Mouse (Mus musculus) limb, embryonic 10.5 days (tissue): Measurements from ENCODE around the gene Tnfrsf12a. TPM values are rescaled to one million over a fixed set of nuclear protein-coding genes. Genes with fewer than 3 reads are reported as not detected.
A peak's percentile ranks its signal among the peaks of the same experiment; 100 is the strongest.

Experiments
- DNase-seq: peaks from one replicate; pipeline ENCODE4 v3.0.0-alpha.2; 2017; ENCODE audit warnings: low spot score
- H3K27ac ChIP-seq: fragments of 300-500 bp; sonication (generic); 2 replicates; pipeline ENCODE4 v1.5.1; 2016; ENCODE audit warnings: mild to moderate bottlenecking
- H3K27me3 ChIP-seq: fragments of 300-500 bp; sonication (generic); 2 replicates; pipeline ENCODE4 v1.6.1; 2016; ENCODE audit warnings: low read depth, mild to moderate bottlenecking; ENCODE audit not compliant: poor library complexity, severe bottlenecking
- H3K36me3 ChIP-seq: fragments of 300-500 bp; sonication (generic); 2 replicates; pipeline ENCODE4 v1.6.1; 2016; ENCODE audit warnings: mild to moderate bottlenecking, moderate library complexity
- H3K4me1 ChIP-seq: fragments of 300-500 bp; sonication (generic); 2 replicates; pipeline ENCODE4 v1.6.1; 2016
- H3K4me3 ChIP-seq: fragments of 300-500 bp; sonication (generic); 2 replicates; pipeline ENCODE4 v1.5.1; 2016; ENCODE audit warnings: mild to moderate bottlenecking, moderate library complexity
- H3K9me3 ChIP-seq: fragments of 300-500 bp; sonication (generic); replicated peaks from 2 replicates; pipeline ENCODE4 v1.6.1; 2016; ENCODE audit warnings: mild to moderate bottlenecking
- WGBS: fragments of 180-500 bp; shearing (Covaris S2); methylation state at CpG from one replicate; pipeline ENCODE4 v1.1.7; 2016; 5-methylcytosine and 5-hydroxymethylcytosine counted together
- polyA plus RNA-seq: library from polyadenylated mRNA; unstranded; fragments of >200 nt; fragmentation: Nextera tagmentation; extraction: Ambion mirVana; gene quantifications from 2 replicates; pipeline ENCODE4 v1.2.1, GENCODE M21; 2016

The Tnfrsf12a gene
- polyA plus RNA-seq = 5.2 and 5.6 TPM in 2 replicates

GRCm38 (mm10) chr17:23677236-23677679, at the start of gene Tnfrsf12a:
Gene Tnfrsf12a (minus strand): TSS chr17:23677468.
- H3K36me3 ChIP-seq = no peaks in the 10 kb centered on the region
- peak within 1 kb of the TSS; percentile 58 for H3K4me3 ChIP-seq
- H3K27me3 ChIP-seq = peaks cover 76% of the 10 kb centered on the region
- WGBS = under 1% methylated on average over 34 of the region's 34 CpGs
- peaks cover 62% of the 10 kb centered on the region for H3K4me1 ChIP-seq
- DNase-seq = peak; percentile 87
- H3K9me3 ChIP-seq = no peaks in the 10 kb centered on the region
- H3K27ac ChIP-seq = peak within 1 kb of the TSS; percentile 37

GRCm38 (mm10) chr17:23726758-23727142, 49.5 kb upstream of the Tnfrsf12a start:
- Histone ChIP-seq H3K4me1 (peaks cover 16% of the 10 kb centered on the region), H3K4me3 (peak overlapping the region; percentile 89), H3K27me3 (no peaks in the 10 kb centered on the region), H3K36me3 (no peaks in the 10 kb centered on the region), H3K27ac (peak overlapping the region; percentile 92), H3K9me3 (no peaks in the 10 kb centered on the region)
- WGBS = 3% methylated on average over 18 of the region's 20 CpGs
- DNase-seq = peak; percentile 85

- H3K4me1 ChIP-seq = peaks cover 16% of the 10 kb centered on the region
- peak; percentile 97 for DNase-seq
- peak within 1 kb of the TSS; percentile 92 for H3K27ac ChIP-seq
- 2% methylated on average over 73 of the region's 73 CpGs for WGBS
- no peaks in the 10 kb centered on the region for H3K27me3 ChIP-seq
- peak within 1 kb of the TSS; percentile 89 for H3K4me3 ChIP-seq
- H3K9me3 ChIP-seq = no peaks in the 10 kb centered on the region
- H3K36me3 ChIP-seq = no peaks in the 10 kb centered on the region
These were observed 48.9 kb upstream of the Tnfrsf12a start, which contains the start of gene Pkmyt1 for GRCm38 (mm10) chr17:23725999-23726757. Gene Pkmyt1 (plus strand): TSS chr17:23726336.

GRCm38 (mm10) chr17:23725477-23725876, 48.2 kb upstream of the Tnfrsf12a start:
- no peaks in the 10 kb centered on the region for H3K9me3 ChIP-seq
- H3K27ac ChIP-seq = peak overlapping the region; percentile 92
- peaks cover 4% of the 10 kb centered on the region; the same call in 1 of the 2 replicates for H3K27me3 ChIP-seq
- WGBS = 76% methylated on average over 4 of the region's 4 CpGs
- peaks cover 16% of the 10 kb centered on the region for H3K4me1 ChIP-seq
- no peaks in the 10 kb centered on the region for H3K36me3 ChIP-seq
- no peak for DNase-seq
- peak overlapping the region; percentile 89 for H3K4me3 ChIP-seq

GRCm38 (mm10) chr17:23722376-23723125, 45.3 kb upstream of the Tnfrsf12a start, which contains the start of gene 1520401A03Rik:
Gene 1520401A03Rik (minus strand): TSS chr17:23722783.
- no peak for DNase-seq

GRCm38 (mm10) chr17:23721886-23722285, 44.6 kb upstream of the Tnfrsf12a start:
- H3K4me3 ChIP-seq = no peak overlapping the region
- WGBS = 82% methylated on average over 2 of the region's 2 CpGs

More at GRCm38 (mm10) chr17:23722376-23723125, 45.3 kb upstream of the Tnfrsf12a start, which contains the start of gene 1520401A03Rik:
- Histone ChIP-seq H3K4me3 (no peak within 1 kb of the TSS), H3K27ac (no peak within 1 kb of the TSS), H3K27me3 (peaks cover 7% of the 10 kb centered on the region; the same call in 1 of the 2 replicates), H3K4me1 (peaks cover 16% of the 10 kb centered on the region), H3K36me3 (no peaks in the 10 kb centered on the region), H3K9me3 (no peaks in the 10 kb centered on the region)
- 71% methylated on average over 7 of the region's 7 CpGs for whole genome bisulfite sequencing

GRCm38 (mm10) chr17:23719455-23719854, 42.2 kb upstream of the Tnfrsf12a start:
- Histone ChIP-seq H3K27ac (no peak overlapping the region), H3K27me3 (peaks cover 7% of the 10 kb centered on the region; the same call in 1 of the 2 replicates), H3K36me3 (no peaks in the 10 kb centered on the region), H3K4me3 (no peak overlapping the region), H3K4me1 (no peaks in the 10 kb centered on the region), H3K9me3 (no peaks in the 10 kb centered on the region)
- 22% methylated on average over 1 of the region's 1 CpGs for WGBS
- DNase-seq = no peak

More at GRCm38 (mm10) chr17:23721886-23722285, 44.6 kb upstream of the Tnfrsf12a start:
- Histone ChIP-seq H3K36me3 (no peaks in the 10 kb centered on the region), H3K27me3 (peaks cover 7% of the 10 kb centered on the region; the same call in 1 of the 2 replicates), H3K27ac (no peak overlapping the region), H3K9me3 (no peaks in the 10 kb centered on the region), H3K4me1 (peaks cover 9% of the 10 kb centered on the region)
- no peak for DNase-seq

GRCm38 (mm10) chr17:23717003-23717402, 39.7 kb upstream of the Tnfrsf12a start:
- Histone ChIP-seq H3K27ac (no peak overlapping the region), H3K4me1 (no peaks in the 10 kb centered on the region), H3K4me3 (no peak overlapping the region), H3K9me3 (no peaks in the 10 kb centered on the region), H3K36me3 (no peaks in the 10 kb centered on the region), H3K27me3 (peaks cover 12% of the 10 kb centered on the region; the same call in 1 of the 2 replicates)
- WGBS = 59% methylated on average over 2 of the region's 2 CpGs
- DNase-seq = no peak

- no peaks in the 10 kb centered on the region for H3K36me3 ChIP-seq
- peaks cover 10% of the 10 kb centered on the region for H3K4me1 ChIP-seq
- H3K9me3 ChIP-seq = no peaks in the 10 kb centered on the region
- H3K4me3 ChIP-seq = no peak overlapping the region
- 0% methylated on average over 3 of the region's 3 CpGs for WGBS
- H3K27me3 ChIP-seq = peaks cover 24% of the 10 kb centered on the region
- no peak overlapping the region for H3K27ac ChIP-seq
- DNase-seq = peak; percentile 93
These were observed 28.9 kb upstream of the Tnfrsf12a start for GRCm38 (mm10) chr17:23706212-23706611.

GRCm38 (mm10) chr17:23705525-23706104, 28.3 kb upstream of the Tnfrsf12a start:
- Histone ChIP-seq H3K36me3 (no peaks in the 10 kb centered on the region), H3K27ac (no peak overlapping the region), H3K4me1 (peaks cover 10% of the 10 kb centered on the region), H3K4me3 (no peak overlapping the region), H3K27me3 (peaks cover 30% of the 10 kb centered on the region), H3K9me3 (no peaks in the 10 kb centered on the region)
- 82% methylated on average over 7 of the region's 7 CpGs for whole genome bisulfite sequencing
- no peak for DNase-seq

- H3K4me3 ChIP-seq = no peak overlapping the region
- no peak for DNase-seq
- H3K9me3 ChIP-seq = no peaks in the 10 kb centered on the region
- WGBS = 52% methylated on average over 7 of the region's 7 CpGs
- peaks cover 11% of the 10 kb centered on the region for H3K4me1 ChIP-seq
- no peaks in the 10 kb centered on the region for H3K36me3 ChIP-seq
- peaks cover 32% of the 10 kb centered on the region for H3K27me3 ChIP-seq
- no peak overlapping the region for H3K27ac ChIP-seq
These were observed 27.5 kb upstream of the Tnfrsf12a start for GRCm38 (mm10) chr17:23704741-23705140.

GRCm38 (mm10) chr17:23703301-23703700, 26.0 kb upstream of the Tnfrsf12a start:
- H3K27me3 ChIP-seq = peaks cover 44% of the 10 kb centered on the region
- H3K9me3 ChIP-seq = no peaks in the 10 kb centered on the region
- no peak overlapping the region for H3K4me3 ChIP-seq
- WGBS = 89% methylated on average over 9 of the region's 9 CpGs
- DNase-seq = no peak
- no peaks in the 10 kb centered on the region for H3K36me3 ChIP-seq
- no peak overlapping the region for H3K27ac ChIP-seq
- peaks cover 19% of the 10 kb centered on the region for H3K4me1 ChIP-seq
